Mouse (Mus musculus): ENCODE measurements around the gene Mbd6.

GRCm38 (mm10) chr10:127322669-127323068 lies 33.9 kb upstream of the Mbd6 start:
- no peak for TF ChIP-seq TAL1 (IDR thresholded peaks at IDR 0.05; ENCODE audit: low read length)
- no peak for TF ChIP-seq GATA1 (IDR thresholded peaks at IDR 0.05; ENCODE audit: low read length)

Data from erythroblast, embryonic 14.5 days (primary cell).